Mouse (Mus musculus) midbrain, embryonic 10.5 days (tissue): ENCODE data around the gene Hs2st1. TPM values are rescaled to one million over a fixed set of nuclear protein-coding genes. Genes with fewer than 3 reads are reported as not detected.

Experiments used
- DNase-seq: peaks from one replicate; pipeline ENCODE4 v3.0.0-alpha.2; 2017; ENCODE audit warnings: low spot score
- H3K27ac ChIP-seq: fragments of 300-500 bp; sonication (generic); replicated peaks from 2 replicates; pipeline ENCODE4 v1.5.1; 2016; ENCODE audit warnings: mild to moderate bottlenecking
- H3K27me3 ChIP-seq: fragments of 300-500 bp; sonication (generic); 2 replicates; pipeline ENCODE4 v1.6.1; 2016; ENCODE audit warnings: low read depth, mild to moderate bottlenecking; ENCODE audit not compliant: poor library complexity, severe bottlenecking
- H3K36me3 ChIP-seq: fragments of 300-500 bp; sonication (generic); 2 replicates; pipeline ENCODE4 v1.6.1; 2016; ENCODE audit warnings: mild to moderate bottlenecking, moderate library complexity
- H3K4me1 ChIP-seq: fragments of 300-500 bp; sonication (generic); 2 replicates; pipeline ENCODE4 v1.6.1; 2016
- H3K4me3 ChIP-seq: fragments of 300-500 bp; sonication (generic); 2 replicates; pipeline ENCODE4 v1.5.1; 2016; ENCODE audit warnings: mild to moderate bottlenecking, moderate library complexity
- H3K9me3 ChIP-seq: fragments of 300-500 bp; sonication (generic); replicated peaks from 2 replicates; pipeline ENCODE4 v1.6.1; 2016; ENCODE audit warnings: mild to moderate bottlenecking
- WGBS: fragments of 180-500 bp; shearing (Covaris S2); methylation state at CpG from one replicate; pipeline ENCODE4 v1.1.7; 2016; 5-methylcytosine and 5-hydroxymethylcytosine counted together
- polyA plus RNA-seq: library from polyadenylated mRNA; unstranded; fragments of >200 nt; fragmentation: Nextera tagmentation; extraction: Ambion mirVana; gene quantifications from 2 replicates; pipeline ENCODE4 v1.2.1, GENCODE M21; 2016

Hs2st1 gene
- polyA plus RNA-seq, 1 experiment from 2014 or later, result 15.1 TPM

DNA sequence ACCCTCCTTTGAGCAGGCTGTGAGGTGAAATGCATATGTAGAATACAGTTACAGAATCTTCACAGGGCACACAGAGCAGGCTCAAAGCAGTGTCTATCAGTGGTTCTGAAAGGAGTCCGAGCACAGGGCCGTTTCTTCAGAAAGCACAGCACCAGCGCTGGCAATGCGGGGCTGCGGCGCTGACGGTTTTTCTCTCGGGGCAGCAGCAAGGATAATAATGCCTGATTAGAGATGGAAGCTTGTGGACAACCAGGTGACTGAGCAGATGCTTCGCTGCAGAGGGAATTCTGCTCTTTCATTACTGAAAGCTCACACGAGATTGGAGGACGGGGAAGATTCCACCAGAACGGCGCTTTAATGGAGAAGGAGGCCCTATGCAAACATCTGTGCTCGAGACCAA lies 99.1 kb downstream of the Hs2st1 start:
- Histone ChIP-seq H3K36me3 (no peaks in the 10 kb centered on the region), H3K4me1 (peaks cover 26% of the 10 kb centered on the region), H3K4me3 (no peak overlapping the region), H3K27ac (peak overlapping the region; percentile 64), H3K9me3 (no peaks in the 10 kb centered on the region), H3K27me3 (no peaks in the 10 kb centered on the region)
- 81% methylated on average over 14 of the region's 14 CpGs for WGBS
- DNase-seq, result no peak

DNA sequence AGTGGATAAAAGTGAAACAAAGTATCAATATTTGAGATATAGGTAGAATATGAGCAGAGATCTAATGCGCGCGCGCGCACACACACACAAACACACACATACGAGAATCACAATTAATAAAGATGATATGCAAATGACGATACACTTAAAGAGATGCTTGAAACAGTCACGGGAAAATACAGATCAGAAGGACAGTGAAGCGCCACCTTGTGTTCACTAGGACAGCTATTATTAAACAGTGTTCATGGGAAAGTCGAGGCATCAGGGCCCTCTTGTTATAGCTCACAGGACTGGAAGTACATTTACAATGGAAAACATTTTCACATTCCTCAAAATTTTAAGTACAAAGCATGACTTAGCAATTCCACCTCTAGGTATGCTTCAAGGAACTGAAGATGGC lies 102.5 kb downstream of the Hs2st1 start:
- Histone ChIP-seq H3K9me3 (no peaks in the 10 kb centered on the region), H3K27ac (no peak overlapping the region), H3K4me1 (peaks cover 23% of the 10 kb centered on the region), H3K4me3 (no peak overlapping the region), H3K36me3 (peaks cover 16% of the 10 kb centered on the region), H3K27me3 (no peaks in the 10 kb centered on the region)
- WGBS, result 80% methylated on average over 10 of the region's 10 CpGs
- no peak for DNase-seq

DNA sequence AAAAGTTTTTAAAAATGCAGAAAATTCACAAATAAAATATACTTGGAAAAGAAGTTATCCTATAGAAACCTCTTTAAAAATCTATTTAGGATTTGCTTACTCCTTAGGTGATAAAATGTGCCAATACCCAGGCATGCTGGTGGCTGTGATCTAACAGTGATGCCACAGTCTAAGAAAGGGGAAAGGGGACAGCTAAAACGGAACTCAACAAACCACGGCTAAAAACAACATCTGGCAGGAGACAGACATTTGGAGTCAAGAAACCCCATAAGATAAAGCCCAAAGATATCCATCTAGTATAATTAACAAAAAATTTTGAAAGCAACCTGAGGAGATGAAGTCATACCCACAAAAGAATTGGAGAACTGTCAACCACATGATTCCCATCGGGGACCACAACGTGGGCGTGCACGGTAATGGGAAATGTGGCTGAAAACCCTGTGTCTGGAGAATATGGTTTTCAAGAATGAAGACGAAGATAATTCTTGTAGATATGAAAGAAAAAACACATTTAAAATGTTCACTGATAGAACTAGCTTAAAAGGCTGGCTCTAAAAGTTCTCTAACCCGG lies 103.8 kb downstream of the Hs2st1 start:
- DNase-seq, result no peak
- H3K4me1 ChIP-seq, result peaks cover 9% of the 10 kb centered on the region
- H3K36me3 ChIP-seq, result peaks cover 25% of the 10 kb centered on the region
- H3K4me3 ChIP-seq, result no peak overlapping the region
- no peaks in the 10 kb centered on the region for H3K9me3 ChIP-seq
- no peak overlapping the region for H3K27ac ChIP-seq
- 94% methylated on average over 8 of the region's 8 CpGs for WGBS
- H3K27me3 ChIP-seq, result no peaks in the 10 kb centered on the region

DNA sequence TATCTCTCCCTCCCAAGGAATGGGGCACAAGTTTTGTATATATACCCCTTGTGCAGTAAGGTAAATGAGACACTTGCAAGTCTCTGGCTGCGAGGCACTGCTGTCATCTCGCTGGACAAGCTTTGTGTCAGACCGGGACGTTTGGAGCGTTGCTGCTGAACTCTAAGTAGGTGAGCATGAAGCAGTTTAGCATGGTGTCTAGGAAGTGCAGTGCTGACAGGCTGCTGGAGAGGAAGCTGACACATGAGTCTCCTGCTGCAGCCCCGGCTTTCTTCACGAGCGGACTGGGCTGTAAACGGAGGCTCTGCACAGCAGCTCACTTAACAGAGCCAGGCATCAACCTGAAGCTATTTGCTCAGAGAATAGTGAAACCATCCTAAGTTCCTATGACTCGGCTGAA lies 107.3 kb downstream of the Hs2st1 start:
- Histone ChIP-seq H3K27me3 (no peaks in the 10 kb centered on the region), H3K27ac (no peak overlapping the region), H3K36me3 (peaks cover 25% of the 10 kb centered on the region), H3K4me3 (no peak overlapping the region), H3K9me3 (no peaks in the 10 kb centered on the region), H3K4me1 (peaks cover 8% of the 10 kb centered on the region; the same call in 1 of the 2 replicates)
- WGBS, result 94% methylated on average over 10 of the region's 10 CpGs
- no peak for DNase-seq

DNA sequence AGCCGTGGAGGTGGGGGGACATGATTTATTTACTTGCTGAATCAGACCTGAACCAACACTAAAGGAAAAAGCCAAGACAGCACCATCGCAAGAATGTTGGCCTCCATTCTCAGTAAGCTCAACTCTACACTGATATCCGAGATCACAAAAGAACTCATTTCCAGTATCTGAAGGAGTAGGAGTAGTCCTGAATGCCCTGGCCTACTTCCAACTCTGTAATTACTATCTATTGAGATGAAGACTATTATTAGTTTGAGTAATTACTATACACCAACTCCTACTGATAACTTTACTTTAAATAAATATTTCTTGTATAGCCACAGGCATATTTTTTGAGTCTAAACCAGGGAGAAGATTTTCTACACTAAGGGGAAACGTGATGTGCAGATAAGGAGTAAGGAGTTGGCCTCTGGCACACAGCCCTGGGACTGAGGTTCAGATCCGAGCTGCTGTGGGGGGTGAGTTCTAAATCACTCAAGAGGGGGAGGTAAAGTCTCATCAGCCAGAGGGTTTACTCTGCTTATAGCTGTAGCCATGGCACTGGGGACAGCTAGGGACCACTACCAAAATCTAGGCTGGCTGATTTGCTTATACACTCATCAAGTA lies 109.7 kb downstream of the Hs2st1 start:
- Histone ChIP-seq H3K4me1 (peaks cover 8% of the 10 kb centered on the region; the same call in 1 of the 2 replicates), H3K4me3 (no peak overlapping the region), H3K27ac (no peak overlapping the region), H3K27me3 (no peaks in the 10 kb centered on the region), H3K9me3 (no peaks in the 10 kb centered on the region), H3K36me3 (peaks cover 25% of the 10 kb centered on the region)
- no peak for DNase-seq
- 91% methylated on average over 5 of the region's 5 CpGs for whole genome bisulfite sequencing

DNA sequence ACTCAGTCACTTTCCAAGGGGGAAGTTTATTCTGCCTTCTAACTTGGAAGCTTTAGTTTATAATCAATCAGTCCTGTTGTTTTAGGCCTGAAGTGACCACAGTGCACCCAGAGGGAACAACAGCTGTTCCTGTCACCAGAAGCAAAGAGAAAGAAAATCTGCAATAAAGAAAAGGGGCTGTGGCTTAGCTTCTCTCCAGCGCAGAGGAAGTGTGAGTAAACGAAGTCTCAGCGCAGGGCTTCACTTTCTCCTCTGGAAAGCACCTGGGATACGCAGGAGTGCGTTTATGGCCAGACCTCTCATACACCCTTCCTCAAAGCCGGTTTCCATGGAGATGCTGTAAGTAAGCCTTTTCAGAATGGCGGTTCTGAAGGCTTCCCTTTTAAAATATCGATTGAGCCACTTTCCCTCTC lies 110.7 kb downstream of the Hs2st1 start:
- no peak for DNase-seq
- H3K27me3 ChIP-seq, result no peaks in the 10 kb centered on the region
- H3K9me3 ChIP-seq, result no peaks in the 10 kb centered on the region
- H3K27ac ChIP-seq, result no peak overlapping the region
- WGBS, result 81% methylated on average over 8 of the region's 8 CpGs
- peaks cover 23% of the 10 kb centered on the region for H3K36me3 ChIP-seq
- no peak overlapping the region for H3K4me3 ChIP-seq
- peaks cover 9% of the 10 kb centered on the region; the same call in 1 of the 2 replicates for H3K4me1 ChIP-seq

DNA sequence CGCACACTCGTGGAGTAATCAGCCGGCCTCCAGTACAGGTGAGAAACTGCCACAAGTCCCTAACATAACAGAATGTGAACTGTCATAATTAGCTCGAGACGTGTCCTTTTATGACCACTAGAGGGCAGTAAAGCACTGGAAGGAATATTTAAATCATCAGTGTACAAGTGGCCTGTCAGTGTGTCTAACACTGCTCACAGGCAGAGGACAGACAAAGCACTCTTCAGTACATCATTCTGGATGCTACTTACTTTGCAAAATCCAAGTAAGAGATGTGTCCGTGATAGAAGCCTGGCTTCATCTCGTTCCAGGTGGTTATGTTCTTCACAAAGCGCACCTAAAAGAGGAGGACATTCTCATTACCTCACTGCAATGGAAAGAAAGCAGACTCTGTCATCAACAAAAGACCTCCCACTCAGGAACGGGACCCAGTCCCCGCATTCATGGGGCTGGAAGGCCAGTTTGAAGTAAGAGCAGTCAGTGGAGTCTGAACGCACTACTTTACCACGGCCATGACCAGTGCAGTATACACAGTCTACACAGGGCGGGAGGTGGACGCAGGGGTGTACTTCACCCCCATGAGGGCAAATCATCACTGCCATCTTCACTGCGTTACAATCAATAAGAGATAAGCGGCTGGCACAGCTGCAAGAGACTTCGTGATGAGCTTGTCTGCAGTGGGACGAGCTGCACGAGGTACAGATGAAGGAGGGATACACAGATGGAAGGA lies 116.1 kb downstream of the Hs2st1 start:
- peak overlapping the region; percentile 46 for H3K27ac ChIP-seq
- peaks cover 6% of the 10 kb centered on the region; the same call in 1 of the 2 replicates for H3K4me1 ChIP-seq
- 76% methylated on average over 19 of the region's 19 CpGs for WGBS
- no peaks in the 10 kb centered on the region for H3K27me3 ChIP-seq
- DNase-seq, result peak; percentile 25
- H3K9me3 ChIP-seq, result no peaks in the 10 kb centered on the region
- no peak overlapping the region for H3K4me3 ChIP-seq
- peaks cover 13% of the 10 kb centered on the region; the same call in 1 of the 2 replicates for H3K36me3 ChIP-seq

DNA sequence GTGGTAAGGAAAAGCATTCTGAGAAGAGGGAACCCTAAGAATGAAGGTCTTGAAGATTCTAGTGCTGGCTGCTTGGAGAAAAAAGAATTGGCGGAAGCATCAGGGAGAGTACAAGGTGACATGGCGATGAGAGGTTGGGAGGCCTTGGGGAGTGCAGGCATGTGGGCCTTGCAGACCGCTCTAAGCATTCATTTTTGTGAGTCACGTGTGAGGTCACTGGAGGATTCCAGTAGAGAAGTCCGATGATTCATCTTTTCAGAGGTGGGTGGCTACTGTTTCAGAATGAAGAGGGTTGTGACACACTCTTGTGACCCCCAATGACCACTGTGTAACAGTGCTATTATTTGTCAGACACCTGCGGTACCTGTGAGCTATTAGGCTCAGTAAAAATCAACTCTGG lies 121.0 kb downstream of the Hs2st1 start:
- Histone ChIP-seq H3K27ac (no peak overlapping the region), H3K4me3 (no peak overlapping the region), H3K4me1 (peaks cover 2% of the 10 kb centered on the region; the same call in 1 of the 2 replicates), H3K9me3 (no peaks in the 10 kb centered on the region), H3K27me3 (no peaks in the 10 kb centered on the region), H3K36me3 (peaks cover 39% of the 10 kb centered on the region)
- DNase-seq, result no peak
- WGBS, result 96% methylated on average over 6 of the region's 6 CpGs

DNA sequence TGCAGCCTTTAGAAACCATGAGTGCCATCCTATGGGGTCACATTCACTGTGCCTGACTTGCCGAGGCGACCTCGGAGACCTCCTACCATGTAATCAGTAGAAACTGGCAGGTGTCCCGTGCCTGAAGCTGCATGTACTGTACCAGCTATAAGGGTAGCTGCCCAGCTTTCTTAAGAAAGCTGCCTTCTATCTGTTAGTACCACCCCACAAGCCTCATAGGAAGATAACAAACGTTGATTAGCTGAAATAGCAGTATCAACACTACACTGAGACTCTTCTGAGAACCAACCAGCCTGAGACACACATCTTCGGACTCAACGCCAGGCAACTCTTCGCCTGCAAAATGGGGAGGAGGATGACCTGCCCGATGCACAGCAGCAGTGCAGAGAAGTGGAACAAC lies 122.1 kb downstream of the Hs2st1 start:
- H3K27me3 ChIP-seq, result no peaks in the 10 kb centered on the region

DNA sequence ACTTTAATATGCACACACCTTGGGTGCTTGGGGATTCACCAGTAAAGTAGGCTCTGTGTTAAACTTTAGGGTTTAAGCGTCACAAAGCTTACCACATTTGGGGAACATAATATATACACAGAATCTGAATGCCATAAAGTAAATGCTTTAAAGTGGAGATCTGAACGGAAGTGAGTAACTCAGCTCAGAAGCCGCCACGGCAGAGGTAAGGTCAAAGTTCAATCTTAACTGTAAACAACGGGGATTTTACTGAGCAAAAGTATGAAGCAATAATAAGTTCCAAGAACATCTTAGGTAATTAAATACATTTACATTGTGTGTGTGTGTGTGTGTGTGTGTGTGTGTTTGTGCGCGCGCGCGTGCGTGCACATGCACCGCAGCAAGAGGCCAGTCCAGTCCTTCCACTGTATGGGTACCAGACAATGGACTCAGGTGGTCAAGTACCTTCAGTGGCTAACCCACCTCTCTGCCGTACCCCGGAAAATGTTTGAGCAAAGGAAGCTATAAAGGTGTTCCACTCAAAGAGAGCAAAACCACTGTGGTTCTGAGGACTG lies 123.8 kb downstream of the Hs2st1 start:
- DNase-seq, result no peak
- H3K9me3 ChIP-seq, result no peaks in the 10 kb centered on the region
- H3K36me3 ChIP-seq, result peaks cover 38% of the 10 kb centered on the region
- no peak overlapping the region for H3K27ac ChIP-seq
- H3K27me3 ChIP-seq, result no peaks in the 10 kb centered on the region
- no peak overlapping the region for H3K4me3 ChIP-seq
- H3K4me1 ChIP-seq, result no peaks in the 10 kb centered on the region
- WGBS, result 94% methylated on average over 14 of the region's 14 CpGs

More for the DNA sequence above, 122.1 kb downstream of the Hs2st1 start:
- peaks cover 41% of the 10 kb centered on the region for H3K36me3 ChIP-seq
- no peak overlapping the region for H3K27ac ChIP-seq
- DNase-seq, result no peak
- no peaks in the 10 kb centered on the region for H3K4me1 ChIP-seq
- H3K4me3 ChIP-seq, result no peak overlapping the region
- WGBS, result 91% methylated on average over 9 of the region's 9 CpGs
- H3K9me3 ChIP-seq, result no peaks in the 10 kb centered on the region

DNA sequence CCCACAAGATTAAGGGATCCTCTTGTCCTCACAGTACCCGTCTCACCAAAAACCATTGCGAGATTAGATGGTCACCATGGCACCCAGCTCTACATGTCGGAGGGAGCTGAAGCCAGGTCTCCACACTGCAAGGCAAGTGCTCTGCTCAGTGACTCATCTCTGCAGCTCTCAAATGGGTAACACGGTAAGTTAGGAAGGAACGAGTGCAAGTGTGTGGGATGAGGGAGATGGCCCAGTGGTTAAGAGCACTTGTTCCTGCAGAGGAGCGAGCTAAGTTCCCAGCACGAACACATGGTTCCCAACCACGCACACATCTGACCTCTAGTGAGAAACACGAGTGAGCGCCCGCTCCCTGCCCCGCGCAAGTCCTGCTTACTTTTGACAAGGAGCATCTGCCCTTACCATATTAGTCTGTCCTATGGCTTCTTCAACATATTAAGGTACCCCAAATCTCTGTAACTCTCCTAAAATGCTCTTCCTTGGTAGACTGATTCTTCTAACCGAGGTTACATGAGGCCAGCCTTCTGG lies 132.0 kb downstream of the Hs2st1 start:
- H3K27me3 ChIP-seq, result no peaks in the 10 kb centered on the region
- no peaks in the 10 kb centered on the region for H3K4me1 ChIP-seq
- peaks cover 27% of the 10 kb centered on the region for H3K36me3 ChIP-seq
- DNase-seq, result no peak
- H3K9me3 ChIP-seq, result no peaks in the 10 kb centered on the region
- H3K4me3 ChIP-seq, result no peak overlapping the region
- H3K27ac ChIP-seq, result no peak overlapping the region
- 94% methylated on average over 14 of the region's 14 CpGs for WGBS

DNA sequence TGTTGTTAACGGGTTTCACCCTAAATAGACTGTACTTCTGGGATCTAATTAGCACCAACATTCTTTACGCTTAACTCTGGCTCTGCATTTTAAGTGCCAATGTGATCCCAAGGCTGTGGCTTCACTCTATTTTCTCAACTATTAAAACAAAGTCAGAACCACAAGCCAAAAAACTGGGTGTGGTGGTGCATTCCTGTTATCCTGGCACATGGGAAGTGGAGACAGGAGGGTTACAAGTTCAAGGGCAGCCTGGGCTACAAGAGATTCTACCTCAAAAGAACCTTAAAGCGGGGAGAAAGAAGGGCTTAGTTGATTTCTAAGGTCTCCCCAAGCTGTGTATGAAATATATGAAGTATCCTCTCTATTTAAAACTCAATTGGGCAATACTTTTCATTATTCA lies 133.9 kb downstream of the Hs2st1 start:
- Histone ChIP-seq H3K4me3 (no peak overlapping the region), H3K9me3 (no peaks in the 10 kb centered on the region), H3K36me3 (peaks cover 25% of the 10 kb centered on the region), H3K27me3 (no peaks in the 10 kb centered on the region), H3K27ac (no peak overlapping the region), H3K4me1 (no peaks in the 10 kb centered on the region)
- WGBS, result 90% methylated on average over 3 of the region's 3 CpGs
- no peak for DNase-seq
